Mouse (Mus musculus): ENCODE data around the gene Actbl2. TPM values are rescaled to one million over a fixed set of nuclear protein-coding genes. Genes with fewer than 3 reads are reported as not detected.

Actbl2 gene
- polyA plus RNA-seq, 1 experiment from 2014 or later, result not detected

DNA sequence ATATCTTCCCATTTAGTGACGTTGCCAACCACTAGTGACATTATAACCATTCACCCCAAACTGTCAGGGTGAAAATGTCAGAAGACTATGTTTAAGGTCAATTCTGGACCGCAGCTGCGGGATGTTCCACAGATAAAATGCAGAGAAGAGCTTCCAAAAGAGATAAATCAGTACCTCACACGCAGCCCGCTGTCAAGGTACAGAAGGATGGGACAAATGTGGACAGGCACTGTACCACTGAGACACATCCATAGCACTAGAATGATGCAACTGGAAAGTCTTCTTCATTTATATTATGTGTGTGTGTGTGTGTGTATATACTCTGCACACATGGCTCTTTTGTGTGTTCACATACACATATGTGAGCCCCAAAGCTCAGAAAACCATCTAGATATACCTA is 49.9 kb downstream of the Actbl2 start:
- ATAC-seq (replicated peaks; ENCODE audit: low FRiP score), result no peak
- WGBS, result 90% methylated on average over 5 of the region's 5 CpGs

More for the DNA sequence above, 49.9 kb downstream of the Actbl2 start:
- no peak for DNase-seq (ENCODE audit: low spot score)
- Histone ChIP-seq H3K27me3 (ENCODE audit: control insufficient read depth, insufficient read depth, low read length) (no peaks in the 10 kb centered on the region), H3K4me1 (replicated peaks; ENCODE audit: control insufficient read depth, insufficient read depth, low read length) (no peaks in the 10 kb centered on the region), H3K4me2 (ENCODE audit: low read depth, low read length, severe bottlenecking) (no peak overlapping the region), H3K4me3 (ENCODE audit: low read depth, low read length) (no peak overlapping the region), H3K36me3 (ENCODE audit: control insufficient read depth, insufficient read depth, low read length) (no peaks in the 10 kb centered on the region), H3K27ac (ENCODE audit: low read depth, low read length) (no peak overlapping the region), H3K9ac (ENCODE audit: low read length) (no peak overlapping the region), H3K9me3 (ENCODE audit: control insufficient read depth, low read length) (no peaks in the 10 kb centered on the region)

Other genes starting within 250 kb of the Actbl2 start
- 120 and 132 TPM in 2 replicates for gene Gpbp1, start 235.1 kb downstream of the Actbl2 start, polyA plus RNA-seq (2014; fragmentation: Nextera tagmentation; extraction: Ambion mirVana)